Mouse (Mus musculus): ENCODE data around the gene Rps6ka2. TPM values are rescaled to one million over a fixed set of nuclear protein-coding genes. Genes with fewer than 3 reads are reported as not detected.
"Not testable (repeated sequence)": the region's sequence is repeated elsewhere in the genome, so short reads cannot be mapped to it uniquely, and the experiment has no call there.

Rps6ka2 gene
- polyA plus RNA-seq, 1 experiment from 2014 or later, result 6.7 TPM

GRCm38 (mm10) chr17:7348765-7349164 lies 178.8 kb downstream of the Rps6ka2 start:
- H3K4me2 ChIP-seq; H3K36me3 ChIP-seq; H3K9me3 ChIP-seq; H3K9ac ChIP-seq; ATAC-seq (ENCODE audit: insufficient number of reproducible peaks, low FRiP score, low TSS enrichment, low read depth); H3K4me3 ChIP-seq; H3K4me1 ChIP-seq; H3K27ac ChIP-seq; H3K27me3 ChIP-seq: not testable (repeated sequence)
- WGBS, result 54% methylated on average over 2 of the region's 3 CpGs

DNA sequence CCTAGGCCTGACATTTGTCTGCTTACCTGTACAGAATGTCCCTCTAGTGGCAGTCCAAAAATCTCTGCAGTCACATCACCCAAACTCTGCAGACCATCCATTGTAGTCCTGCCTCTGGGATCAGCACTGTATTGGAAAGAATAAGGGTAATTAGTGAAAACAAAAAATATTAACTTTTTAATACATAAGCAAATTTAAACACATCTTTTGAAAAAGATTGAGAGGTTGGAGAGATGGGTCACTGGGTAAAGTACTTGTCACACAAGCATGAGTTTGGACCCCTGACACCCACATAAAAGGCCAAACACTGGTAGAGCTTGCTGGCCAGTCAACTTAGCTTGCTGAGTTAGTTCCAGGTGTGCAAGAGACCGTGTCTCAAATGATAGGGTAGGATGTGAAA lies 182.7 kb downstream of the Rps6ka2 start, which contains the start of gene Ttll2:
Gene Ttll2, minus strand, starts transcription at position 101 of the 400 bp plus-strand sequence.
- H3K9me3 ChIP-seq; H3K9ac ChIP-seq; H3K27ac ChIP-seq; ATAC-seq (ENCODE audit: insufficient number of reproducible peaks, low FRiP score, low TSS enrichment, low read depth); H3K36me3 ChIP-seq; H3K4me1 ChIP-seq; H3K27me3 ChIP-seq; H3K4me3 ChIP-seq; H3K4me2 ChIP-seq: not testable (repeated sequence)
- 93% methylated on average over 1 of the region's 1 CpGs for WGBS

Other genes with a start within 250 kb of the Rps6ka2 start
- 35.7 and 42.1 TPM in 2 replicates for gene Rsph3b, start 221.4 kb upstream of the Rps6ka2 start, polyA plus RNA-seq (2015; fragmentation: Nextera tagmentation; extraction: Ambion mirVana)
- 40.2 and 44.6 TPM in 2 replicates for gene Tagap1, start 209.0 kb upstream of the Rps6ka2 start, polyA plus RNA-seq (2015; fragmentation: Nextera tagmentation; extraction: Ambion mirVana)
- 171 and 190 TPM in 2 replicates for gene Rnaset2b, start 199.5 kb upstream of the Rps6ka2 start, polyA plus RNA-seq (2015; fragmentation: Nextera tagmentation; extraction: Ambion mirVana)
- 0.41 TPM in 1 of 2 replicates, not detected in the other for gene Gm49721, start 191.2 kb upstream of the Rps6ka2 start, polyA plus RNA-seq (2015; fragmentation: Nextera tagmentation; extraction: Ambion mirVana)
- gene Gm1604a, start 144.5 kb upstream of the Rps6ka2 start, polyA plus RNA-seq (2015; fragmentation: Nextera tagmentation; extraction: Ambion mirVana), result not detected in 2 replicates
- not detected in 2 replicates for gene Tcp10a, start 154.5 kb downstream of the Rps6ka2 start, polyA plus RNA-seq (2015; fragmentation: Nextera tagmentation; extraction: Ambion mirVana)
- gene Ttll2, start 182.6 kb downstream of the Rps6ka2 start, polyA plus RNA-seq (2015; fragmentation: Nextera tagmentation; extraction: Ambion mirVana), result not detected in 2 replicates
- not detected in 2 replicates for gene Gm49630, start 201.9 kb downstream of the Rps6ka2 start, polyA plus RNA-seq (2015; fragmentation: Nextera tagmentation; extraction: Ambion mirVana)
- 0.14 and 0.21 TPM in 2 replicates for gene Unc93a2, start 215.3 kb downstream of the Rps6ka2 start, polyA plus RNA-seq (2015; fragmentation: Nextera tagmentation; extraction: Ambion mirVana)

Data from limb, embryonic 15.5 days (tissue).